Mouse (Mus musculus): ENCODE measurements around the gene 4930579F01Rik.

Gene 4930579F01Rik

GRCm38 (mm10) chr3:138193683-138194302 lies at the start of gene 4930579F01Rik:
Gene 4930579F01Rik (minus strand): TSS chr3:138193825.
- DNase-seq = peak; percentile 72

DNA sequence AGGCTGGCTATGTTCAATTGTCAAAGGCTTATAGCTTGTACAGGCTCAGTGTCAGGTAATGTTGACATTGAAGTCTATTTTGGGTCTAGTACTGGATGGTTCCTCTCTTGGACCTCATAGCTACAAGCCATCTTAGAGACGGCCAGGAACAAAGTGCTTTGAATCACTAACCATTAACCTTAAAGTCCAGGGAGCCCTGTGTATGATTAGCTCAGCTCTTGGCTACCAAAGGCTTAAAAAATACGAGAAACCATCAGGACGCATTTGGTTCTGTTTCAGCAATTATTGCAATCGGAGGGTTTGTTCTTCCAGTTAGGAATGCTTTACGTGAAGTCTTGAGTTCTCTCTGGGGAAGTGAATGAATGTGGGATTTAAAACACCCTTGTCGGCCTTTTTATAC lies 49.3 kb upstream of the 4930579F01Rik start:
- no peak for DNase-seq

DNA sequence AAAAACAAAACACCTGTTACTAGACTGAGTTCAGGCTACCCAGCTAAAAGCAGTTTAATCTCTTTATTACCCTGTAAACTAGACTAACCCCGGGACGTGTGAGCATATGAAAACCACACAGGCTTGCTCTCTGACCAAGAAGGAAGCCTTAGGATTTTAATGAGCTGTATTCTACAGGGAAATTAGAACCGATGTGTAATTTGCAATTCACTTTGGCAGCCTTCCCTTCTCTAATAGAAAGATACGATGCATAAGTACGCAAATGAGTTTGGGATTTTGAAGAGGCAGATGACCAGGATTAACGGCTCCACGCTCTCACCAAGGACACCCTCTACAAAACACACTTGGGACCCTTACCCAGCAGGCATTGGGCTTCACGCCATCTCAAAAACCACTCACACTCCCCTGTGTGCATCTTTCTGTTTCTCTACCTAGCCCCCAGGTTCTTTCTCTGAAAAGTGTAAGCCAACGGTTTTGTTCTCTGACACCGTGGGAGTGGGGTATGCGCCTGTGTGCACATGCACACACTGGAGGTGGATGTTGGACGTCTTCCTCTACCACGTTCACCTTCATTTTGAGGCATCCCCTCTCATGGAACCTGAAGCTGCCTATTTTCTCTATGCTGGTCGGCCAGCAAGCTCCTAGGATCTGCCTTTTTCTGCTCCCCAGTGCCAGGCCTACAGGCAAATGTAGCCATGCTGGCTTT lies 48.5 kb upstream of the 4930579F01Rik start:
- no peak for DNase-seq

DNA sequence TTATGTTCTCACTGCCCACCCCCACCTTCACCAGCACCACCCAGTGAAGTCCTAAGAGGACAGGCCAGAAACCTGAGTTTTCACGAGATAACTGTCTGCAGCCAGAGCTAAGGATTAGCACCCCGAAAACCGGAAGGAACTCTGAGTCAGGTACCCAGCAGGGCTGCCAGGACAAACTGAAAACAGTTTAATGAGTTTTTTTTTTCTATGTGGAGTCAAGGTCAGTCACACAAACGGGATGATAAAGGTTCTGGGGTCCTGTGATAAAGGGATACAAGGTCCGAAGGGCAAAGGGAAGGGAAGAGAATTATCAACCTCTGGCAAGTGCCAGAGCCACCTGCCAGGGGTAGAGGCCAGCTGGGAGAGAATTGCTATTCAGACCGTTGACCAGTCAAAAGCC lies 47.7 kb upstream of the 4930579F01Rik start:
- DNase-seq = peak; percentile 95

DNA sequence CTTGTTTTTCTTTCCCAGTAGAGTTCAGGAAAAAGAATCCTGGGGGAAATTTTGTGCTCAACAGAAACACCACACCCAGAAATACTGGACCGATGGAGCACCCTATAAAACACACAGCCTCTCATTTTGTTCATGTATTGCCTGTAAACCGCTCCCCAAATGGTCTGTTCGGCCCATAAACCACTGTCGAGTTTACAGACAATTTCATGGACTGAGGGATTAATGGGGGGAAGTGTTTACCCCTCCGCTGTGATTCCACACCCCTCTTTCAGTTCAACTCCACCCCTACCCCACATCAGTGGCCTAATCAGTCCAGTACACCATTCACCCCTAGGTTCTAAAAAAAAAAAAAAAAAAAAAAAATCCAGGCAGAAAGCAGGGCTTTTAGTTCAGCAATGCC lies 47.3 kb upstream of the 4930579F01Rik start:
- no peak for DNase-seq

- no peak for DNase-seq
These were observed 46.8 kb upstream of the 4930579F01Rik start for GRCm38 (mm10) chr3:138240411-138240810.

DNA sequence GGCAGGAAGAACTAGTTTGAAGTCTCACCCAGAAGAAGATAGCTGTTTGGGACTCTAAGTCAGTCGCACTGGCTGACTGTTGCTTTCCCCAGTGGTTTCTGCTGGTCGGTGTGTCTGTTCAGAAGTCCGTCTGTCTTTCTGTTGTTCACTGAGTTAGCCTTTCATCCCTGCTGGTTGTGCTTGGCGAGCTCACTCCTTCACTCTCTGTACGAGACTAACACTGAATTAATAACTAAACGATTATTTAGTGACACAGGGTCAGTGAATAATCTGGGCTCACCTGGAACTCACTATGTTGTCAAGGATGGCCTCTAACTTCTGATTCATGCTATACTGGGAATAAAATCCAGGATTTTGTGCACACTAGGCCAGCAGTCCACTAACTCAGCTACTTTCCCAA lies 45.8 kb upstream of the 4930579F01Rik start:
- DNase-seq = no peak

DNA sequence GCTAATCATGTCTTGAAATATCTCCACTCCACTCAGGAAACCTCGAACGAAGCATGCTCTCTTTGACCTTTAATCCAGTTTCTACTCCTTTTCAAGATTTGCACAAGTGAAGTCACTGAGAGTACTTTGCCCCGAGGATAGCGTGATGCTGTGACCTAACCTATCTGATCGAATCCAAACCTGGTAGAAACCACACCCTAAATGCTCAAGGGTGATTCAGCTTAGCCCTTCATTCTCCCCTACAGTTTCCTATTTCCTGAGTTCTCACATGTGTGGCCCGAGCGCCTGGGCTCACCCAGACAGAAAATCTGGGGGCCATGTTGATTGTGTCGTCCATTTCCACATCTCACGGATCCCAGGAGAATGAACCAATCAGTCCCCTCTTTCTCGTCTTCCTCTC lies 44.4 kb upstream of the 4930579F01Rik start:
- peak; percentile 66 for DNase-seq

DNA sequence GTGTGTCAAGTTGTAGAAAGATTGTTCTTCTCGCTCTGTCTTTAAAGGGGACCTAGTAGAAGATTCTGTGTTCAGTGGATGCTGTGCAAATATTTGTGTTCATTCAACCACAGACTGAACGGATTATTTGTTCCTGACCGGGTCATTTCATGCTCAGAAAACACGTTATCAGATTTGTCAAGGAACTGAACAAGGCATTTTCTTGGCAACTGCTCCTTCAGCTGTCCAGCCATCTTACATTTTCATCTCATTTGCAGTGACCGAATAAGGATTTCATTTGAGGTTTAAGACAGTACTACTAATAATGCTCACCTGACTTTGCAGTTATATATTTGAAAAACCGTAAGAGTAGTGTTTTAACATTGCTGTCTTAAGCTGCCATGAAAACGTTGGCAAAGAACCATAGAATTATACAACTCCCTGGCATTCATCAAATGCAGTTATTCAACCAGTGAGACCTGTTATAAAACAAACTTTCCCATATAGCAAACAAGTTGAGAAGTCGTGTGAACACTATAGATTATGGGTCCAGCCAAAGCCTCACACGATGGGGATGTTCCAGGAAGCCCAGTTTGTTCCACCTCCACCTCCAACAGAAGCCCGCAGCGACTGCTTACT lies 43.0 kb upstream of the 4930579F01Rik start:
- peak; percentile 52 for DNase-seq

DNA sequence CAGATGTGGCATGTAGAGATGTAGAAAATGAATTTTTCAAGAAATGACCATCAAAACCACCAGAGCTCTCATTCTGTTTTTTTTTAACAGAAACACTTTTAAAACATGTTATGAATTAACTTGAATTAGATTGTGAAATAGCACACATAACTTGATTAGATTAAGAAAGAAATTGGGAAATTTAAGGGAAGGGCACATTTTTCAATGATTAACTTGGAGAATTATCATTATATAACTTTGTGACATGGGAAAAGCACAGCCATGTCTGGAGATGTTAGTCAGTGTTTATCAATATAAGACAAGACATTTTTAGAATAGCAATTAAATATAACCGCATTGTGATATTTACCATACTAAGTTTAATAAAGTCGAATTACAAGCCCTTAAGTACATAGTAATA lies 37.9 kb upstream of the 4930579F01Rik start:
- no peak for DNase-seq

DNA sequence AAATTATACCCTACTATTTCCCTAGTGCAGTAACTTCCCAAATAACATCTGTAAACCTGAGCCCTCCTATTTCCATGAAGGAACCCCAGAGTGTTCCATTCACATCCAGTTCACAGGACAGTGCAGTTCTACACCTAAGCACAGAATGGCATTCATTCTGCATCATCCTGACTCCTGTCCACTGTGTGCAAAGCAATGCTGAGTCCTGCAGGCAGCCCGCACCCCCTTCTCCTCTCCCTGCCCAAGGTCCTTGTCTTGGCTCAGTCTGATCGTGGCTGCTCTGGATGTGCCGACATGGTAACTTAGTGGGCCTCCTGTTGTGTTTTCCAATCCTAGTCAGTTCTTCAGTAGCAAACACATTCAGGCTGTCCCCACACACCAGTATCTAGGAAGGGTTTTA lies 36.6 kb upstream of the 4930579F01Rik start:
- no peak for DNase-seq

GRCm38 (mm10) chr3:138229448-138229847 lies 35.8 kb upstream of the 4930579F01Rik start:
- DNase-seq = no peak

- DNase-seq = peak; percentile 71
These were observed 34.2 kb upstream of the 4930579F01Rik start for GRCm38 (mm10) chr3:138227782-138228181.

DNA sequence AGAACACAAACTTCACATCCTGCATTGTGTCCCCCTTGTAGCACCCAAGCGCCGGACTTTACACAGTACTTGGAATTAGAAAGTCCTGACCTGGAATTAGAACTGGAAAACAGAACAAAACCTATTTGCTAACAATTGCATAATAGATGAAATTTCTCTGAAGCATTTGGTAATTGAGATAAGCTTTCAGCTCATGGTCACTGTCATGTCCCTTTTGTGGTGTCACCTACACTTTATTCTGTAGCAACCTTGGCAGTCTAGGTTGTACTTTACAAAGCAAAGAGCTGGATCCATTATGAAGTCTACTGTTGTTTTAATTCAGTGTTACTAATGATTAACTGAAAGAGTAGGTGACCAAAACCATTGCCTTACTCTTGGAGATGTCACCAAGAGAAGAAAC lies 33.5 kb upstream of the 4930579F01Rik start:
- no peak for DNase-seq

- DNase-seq = peak; percentile 59
These were observed 32.9 kb upstream of the 4930579F01Rik start for GRCm38 (mm10) chr3:138226476-138226875.

DNA sequence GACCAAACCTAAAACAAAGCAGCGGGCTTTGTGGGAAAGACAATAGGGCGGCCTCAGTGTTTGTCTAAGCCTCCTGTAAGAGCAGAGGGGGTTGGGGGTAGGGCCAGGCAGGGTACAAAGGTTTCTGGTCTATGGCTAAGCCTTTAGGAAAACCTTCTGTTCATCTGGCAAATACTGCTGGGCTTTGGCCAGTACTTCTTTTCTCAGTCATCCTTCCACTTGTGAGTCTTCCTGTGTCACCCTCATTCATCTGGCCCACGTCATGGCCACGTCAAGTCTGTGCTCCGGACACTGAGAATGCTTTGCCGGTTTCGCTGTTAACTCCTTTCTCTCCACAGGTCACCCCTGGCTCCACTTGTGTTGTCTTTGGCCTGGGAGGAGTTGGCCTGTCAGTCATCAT lies 32.2 kb upstream of the 4930579F01Rik start:
- DNase-seq = peak; percentile 90

DNA sequence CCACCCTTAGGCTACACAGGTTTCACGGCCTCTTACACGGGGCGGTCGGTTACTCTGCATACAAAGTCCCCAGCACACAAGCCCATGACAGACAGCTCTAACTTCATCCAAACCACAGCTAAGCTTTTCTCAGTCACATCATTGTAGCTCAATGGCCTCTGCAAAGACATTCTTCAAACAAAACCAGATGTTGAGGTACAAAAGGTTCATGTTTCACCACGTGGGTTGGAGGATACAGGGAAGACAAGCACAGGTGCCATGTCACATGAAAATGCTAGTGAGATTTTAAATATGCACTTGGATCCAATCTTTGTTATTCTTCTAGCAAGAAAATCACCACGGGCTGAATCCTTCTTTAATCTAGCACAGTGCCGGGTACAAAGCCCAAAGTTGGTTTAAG lies 31.7 kb upstream of the 4930579F01Rik start:
- no peak for DNase-seq

GRCm38 (mm10) chr3:138224363-138224954 lies 30.8 kb upstream of the 4930579F01Rik start:
- DNase-seq = peak; percentile 82

DNA sequence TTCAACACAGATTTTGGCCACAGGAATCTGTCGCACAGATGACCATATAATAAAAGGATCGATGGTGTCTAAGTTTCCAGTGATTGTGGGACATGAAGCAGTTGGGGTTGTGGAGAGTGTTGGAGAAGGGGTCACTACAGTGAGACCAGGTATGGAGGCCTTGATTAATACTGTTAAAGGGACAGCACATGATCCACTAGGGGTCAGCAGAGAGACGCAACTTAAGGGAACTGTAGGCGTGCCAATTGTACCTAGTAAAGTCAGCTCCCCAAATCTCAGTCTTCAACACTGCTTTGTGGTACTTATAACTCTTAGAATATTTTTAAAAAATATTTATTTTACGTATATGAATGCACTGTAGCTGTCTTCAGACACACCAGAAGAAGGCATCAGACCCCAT lies 29.3 kb upstream of the 4930579F01Rik start:
- peak; percentile 93 for DNase-seq

DNA sequence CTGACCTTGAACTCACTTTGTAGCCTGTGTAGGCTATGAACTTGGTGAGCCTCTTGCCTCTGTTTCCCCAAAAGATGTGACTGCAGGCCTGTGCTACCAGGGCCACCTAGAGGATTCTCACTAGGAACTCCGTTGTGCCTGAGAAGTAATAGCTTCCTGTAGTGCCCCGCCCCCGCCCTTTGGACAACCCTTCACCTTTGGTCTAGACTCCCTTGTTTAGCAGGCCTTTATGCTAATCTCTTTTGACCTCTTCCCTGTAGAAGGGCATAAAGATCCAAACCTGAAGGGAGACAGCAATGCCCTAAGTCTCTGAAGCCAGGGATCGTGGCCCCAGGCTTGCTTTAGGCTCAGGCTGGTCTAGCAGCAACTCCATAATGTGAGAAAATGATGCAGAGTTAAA lies 28.9 kb upstream of the 4930579F01Rik start:
- peak; percentile 39 for DNase-seq

GRCm38 (mm10) chr3:138221116-138221515 lies 27.5 kb upstream of the 4930579F01Rik start:
- peak; percentile 11 for DNase-seq

GRCm38 (mm10) chr3:138217631-138218264 lies 24.1 kb upstream of the 4930579F01Rik start, which contains the start of gene Adh7:
Gene Adh7 (plus strand): TSS chr3:138217760.
- no peak for DNase-seq

DNA sequence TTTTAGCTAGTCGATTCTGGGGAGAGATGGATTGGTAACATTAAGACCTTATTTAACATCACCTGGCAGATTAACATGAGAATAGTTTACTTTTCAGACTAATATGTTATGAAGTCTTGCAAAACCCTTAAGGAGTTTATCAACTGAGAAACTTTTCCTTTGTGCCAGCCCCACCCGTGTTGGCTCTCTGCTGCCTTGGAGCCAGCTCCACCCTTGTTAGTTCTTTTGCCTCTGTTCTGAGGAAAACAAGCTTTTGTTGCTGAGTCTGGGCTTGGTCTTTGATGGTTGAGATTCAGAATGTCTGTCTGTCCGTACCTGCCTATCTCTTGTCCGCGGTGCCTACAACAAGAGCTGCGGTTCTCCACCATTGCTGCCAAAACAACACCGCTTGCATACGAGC lies 22.5 kb upstream of the 4930579F01Rik start:
- DNase-seq = peak; percentile 71
